Mouse (Mus musculus) G1E (cell line): Measurements from ENCODE around the gene Acss3. TPM values are rescaled to one million over a fixed set of nuclear protein-coding genes. Genes with fewer than 3 reads are reported as not detected.

ENCODE experiments used
- ATAC-seq: 2 replicates; pipeline ENCODE4 v1.8.0; 2016; ENCODE audit warnings: mild to moderate bottlenecking; ENCODE audit not compliant: insufficient number of reproducible peaks, poor library complexity, low FRiP score, severe bottlenecking; ENCODE audit errors: extremely low read depth
- DNase-seq: peaks from one replicate; pipeline ENCODE4 v3.0.0; 2012; ENCODE audit warnings: low spot score
- H3K27me3 ChIP-seq: 2 replicates; pipeline ENCODE4 v1.6.1; 2012; ENCODE audit warnings: mild to moderate bottlenecking, low read length, inconsistent platforms; ENCODE audit not compliant: insufficient read depth
- H3K36me3 ChIP-seq: replicated peaks from 2 replicates; pipeline ENCODE3; 2012; ENCODE audit warnings: mild to moderate bottlenecking, inconsistent platforms
- H3K4me1 ChIP-seq: 2 replicates; pipeline ENCODE4 v1.6.1; 2012; ENCODE audit warnings: low read depth, low read length, inconsistent platforms, mixed read lengths; ENCODE audit not compliant: insufficient read depth
- H3K4me3 ChIP-seq: 2 replicates; pipeline ENCODE4 v1.5.1; 2012; ENCODE audit warnings: low read depth, mild to moderate bottlenecking, inconsistent platforms, low read length, moderate library complexity, mixed read lengths
- H3K9me3 ChIP-seq: replicated peaks from 2 replicates; pipeline ENCODE4 v1.6.1; 2012; ENCODE audit warnings: inconsistent platforms
- CTCF ChIP-seq: IDR thresholded peaks from 2 replicates; pipeline ENCODE4 v1.5.1; 2012; ENCODE audit warnings: low read depth, low read length, inconsistent platforms, mixed read lengths
- GATA1 ChIP-seq: IDR thresholded peaks from 2 replicates; pipeline ENCODE4 v1.6.1; 2012; ENCODE audit warnings: borderline replicate concordance, low read length, inconsistent platforms, mixed read lengths
- GATA2 ChIP-seq: IDR thresholded peaks from 2 replicates; pipeline ENCODE4 v1.6.1; 2012; ENCODE audit warnings: low read depth, low read length, inconsistent platforms, borderline replicate concordance
- POLR2AphosphoS5 ChIP-seq: IDR thresholded peaks from 2 replicates; pipeline ENCODE4 v1.6.1; 2012; ENCODE audit warnings: low read depth, low read length, inconsistent platforms; ENCODE audit not compliant: insufficient replicate concordance
- TAL1 ChIP-seq: conservative IDR thresholded peaks from 2 replicates; pipeline ENCODE4 v1.6.1; 2012; ENCODE audit warnings: low read depth, low read length, inconsistent platforms, mixed read lengths
- polyA plus RNA-seq: library from polyadenylated mRNA; stranded (reverse); fragments of >175 nt; gene quantifications from 2 replicates; pipeline ENCODE4 v1.2.3, GENCODE M21; 2012
- total RNA-seq, 2 experiments: library from RNA; stranded (forward) in 1 of 2; stranded (reverse) in 1 of 2; fragments of 200-1000 nt in 1 of 2; fragments of >200 nt in 1 of 2; fragmentation: Nextera tagmentation in 1 of 2; gene quantifications; 2 replicates each; pipeline ENCODE4 v1.2.3; 2014 to 2017

Acss3 gene
- total and polyA plus RNA-seq, 3 experiments: 0.16 TPM; not detected in 2

GRCm38 (mm10) chr10:107024254-107024653, 99.2 kb downstream of the Acss3 start:
- Histone ChIP-seq H3K4me3 (no peak overlapping the region), H3K36me3 (no peaks in the 10 kb centered on the region), H3K9me3 (peaks cover 3% of the 10 kb centered on the region; the same call in 1 of the 2 replicates), H3K4me1 (no peaks in the 10 kb centered on the region), H3K27me3 (no peaks in the 10 kb centered on the region)
- no peak for DNase-seq
- no peak for ATAC-seq
- TF ChIP-seq GATA2 (no peak), TAL1 (no peak), GATA1 (no peak), CTCF (no peak), POLR2AphosphoS5 (no peak)

- peaks cover 3% of the 10 kb centered on the region; the same call in 1 of the 2 replicates for H3K9me3 ChIP-seq
- no peak for ATAC-seq
- H3K27me3 ChIP-seq: no peaks in the 10 kb centered on the region
- H3K4me1 ChIP-seq: no peaks in the 10 kb centered on the region
- no peak overlapping the region for H3K4me3 ChIP-seq
- TF ChIP-seq CTCF (no peak), POLR2AphosphoS5 (no peak), GATA1 (no peak), TAL1 (no peak), GATA2 (no peak)
- no peak for DNase-seq
- H3K36me3 ChIP-seq: no peaks in the 10 kb centered on the region
Measured at GRCm38 (mm10) chr10:107021118-107021517, 102.3 kb downstream of the Acss3 start.

- no peaks in the 10 kb centered on the region for H3K36me3 ChIP-seq
- no peaks in the 10 kb centered on the region for H3K9me3 ChIP-seq
- ATAC-seq (no peak), DNase-seq (no peak)
- H3K4me3 ChIP-seq: no peak overlapping the region
- TF ChIP-seq GATA1 (no peak), TAL1 (no peak), GATA2 (no peak), CTCF (no peak), POLR2AphosphoS5 (no peak)
- no peaks in the 10 kb centered on the region for H3K27me3 ChIP-seq
- H3K4me1 ChIP-seq: no peaks in the 10 kb centered on the region
Measured at GRCm38 (mm10) chr10:107011142-107011541, 112.3 kb downstream of the Acss3 start.

- TF ChIP-seq GATA1 (no peak), GATA2 (no peak), POLR2AphosphoS5 (no peak), TAL1 (no peak), CTCF (no peak)
- no peak; the same call in 1 of the 2 replicates for ATAC-seq
Measured at GRCm38 (mm10) chr10:106998052-106998625, 125.3 kb downstream of the Acss3 start.

GRCm38 (mm10) chr10:106989478-106989877, 134.0 kb downstream of the Acss3 start:
- ATAC-seq: no peak
- Histone ChIP-seq H3K4me3 (no peak overlapping the region), H3K9me3 (no peaks in the 10 kb centered on the region), H3K4me1 (no peaks in the 10 kb centered on the region), H3K27me3 (no peaks in the 10 kb centered on the region), H3K36me3 (no peaks in the 10 kb centered on the region)
- DNase-seq: no peak
- TF ChIP-seq POLR2AphosphoS5: no peak
- TF ChIP-seq CTCF: no peak
- TF ChIP-seq TAL1: no peak
- TF ChIP-seq GATA1: no peak
- TF ChIP-seq GATA2: no peak

More at GRCm38 (mm10) chr10:106998052-106998625, 125.3 kb downstream of the Acss3 start:
- Histone ChIP-seq H3K27me3 (no peaks in the 10 kb centered on the region), H3K4me1 (no peaks in the 10 kb centered on the region), H3K36me3 (no peaks in the 10 kb centered on the region), H3K4me3 (no peak overlapping the region), H3K9me3 (0 out of 2 replicates have a peak, but pooled peaks cover 4% of the 10 kb centered on the region)
- no peak for DNase-seq

- no peaks in the 10 kb centered on the region for H3K9me3 ChIP-seq
- no peak for ATAC-seq
- TF ChIP-seq POLR2AphosphoS5 (no peak), GATA2 (no peak), TAL1 (no peak), GATA1 (no peak), CTCF (no peak)
Measured at GRCm38 (mm10) chr10:106975193-106976141, 148.0 kb downstream of the Acss3 start.

More at GRCm38 (mm10) chr10:106975193-106976141, 148.0 kb downstream of the Acss3 start:
- Histone ChIP-seq H3K36me3 (no peaks in the 10 kb centered on the region), H3K27me3 (no peaks in the 10 kb centered on the region), H3K4me1 (no peaks in the 10 kb centered on the region), H3K4me3 (no peak overlapping the region)
- DNase-seq: no peak
